Mouse (Mus musculus) olfactory bulb, adult 2 months (tissue): Measurements from ENCODE around the gene Ppp1r9a.

Experiments
- CTCF ChIP-seq: fragments of 200-500 bp; IDR thresholded peaks from 2 replicates; pipeline ENCODE4 v1.5.1; 2012; ENCODE audit warnings: low read depth, mild to moderate bottlenecking, low read length, moderate library complexity; ENCODE audit not compliant: insufficient read depth
- POLR2A ChIP-seq: fragments of 200-500 bp; IDR thresholded peaks from 2 replicates; pipeline ENCODE4 v1.6.1; 2012; ENCODE audit warnings: mild to moderate bottlenecking, low read depth, low read length, moderate library complexity; ENCODE audit not compliant: insufficient read depth

DNA sequence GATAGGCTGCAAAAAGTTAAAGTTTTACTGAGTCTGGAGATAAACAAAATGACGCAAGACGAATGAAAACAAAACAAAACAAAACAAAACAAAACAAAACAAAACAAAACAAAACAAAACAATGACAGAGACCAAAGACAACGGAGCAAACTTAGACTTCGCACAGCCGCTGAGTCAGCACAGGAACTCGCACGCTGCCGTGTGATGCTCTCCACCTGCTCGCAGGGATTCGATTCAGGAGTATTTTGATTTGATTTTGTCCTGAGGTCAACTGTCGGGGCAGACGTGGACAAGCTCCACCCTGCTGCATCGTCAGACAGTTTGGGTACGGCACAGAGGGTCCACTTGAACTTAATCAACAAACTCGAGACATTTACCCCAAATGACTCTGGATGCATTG lies 105.9 kb downstream of the Ppp1r9a start:
- no peak for TF ChIP-seq CTCF
- no peak for TF ChIP-seq POLR2A
